Mouse (Mus musculus) heart, adult 2 months (tissue): ENCODE measurements around the gene Mdfic.

ENCODE experiments used
- CTCF ChIP-seq: fragments of 200-600 bp; IDR thresholded peaks from 2 replicates; pipeline ENCODE4 v1.8.1; 2022; ENCODE audit warnings: antibody characterized with exemption, mild to moderate bottlenecking, moderate library complexity
- EP300 ChIP-seq: fragments of 200-500 bp; IDR thresholded peaks from 2 replicates; pipeline ENCODE4 v1.6.1; 2011; ENCODE audit warnings: low read depth, low read length, control low read depth; ENCODE audit not compliant: insufficient read depth
- POLR2A ChIP-seq: fragments of 200-500 bp; IDR thresholded peaks from 2 replicates; pipeline ENCODE4 v1.6.1; 2011; ENCODE audit warnings: mild to moderate bottlenecking, low read depth, low read length, control low read depth; ENCODE audit not compliant: insufficient read depth

GRCm38 (mm10) chr6:15726422-15726821 lies 6.0 kb downstream of the Mdfic start:
- TF ChIP-seq POLR2A (no peak), CTCF (no peak), EP300 (no peak)
